Comparison of ENCODE assay signal across 12 mouse cellular contexts in the genomic region with DNA sequence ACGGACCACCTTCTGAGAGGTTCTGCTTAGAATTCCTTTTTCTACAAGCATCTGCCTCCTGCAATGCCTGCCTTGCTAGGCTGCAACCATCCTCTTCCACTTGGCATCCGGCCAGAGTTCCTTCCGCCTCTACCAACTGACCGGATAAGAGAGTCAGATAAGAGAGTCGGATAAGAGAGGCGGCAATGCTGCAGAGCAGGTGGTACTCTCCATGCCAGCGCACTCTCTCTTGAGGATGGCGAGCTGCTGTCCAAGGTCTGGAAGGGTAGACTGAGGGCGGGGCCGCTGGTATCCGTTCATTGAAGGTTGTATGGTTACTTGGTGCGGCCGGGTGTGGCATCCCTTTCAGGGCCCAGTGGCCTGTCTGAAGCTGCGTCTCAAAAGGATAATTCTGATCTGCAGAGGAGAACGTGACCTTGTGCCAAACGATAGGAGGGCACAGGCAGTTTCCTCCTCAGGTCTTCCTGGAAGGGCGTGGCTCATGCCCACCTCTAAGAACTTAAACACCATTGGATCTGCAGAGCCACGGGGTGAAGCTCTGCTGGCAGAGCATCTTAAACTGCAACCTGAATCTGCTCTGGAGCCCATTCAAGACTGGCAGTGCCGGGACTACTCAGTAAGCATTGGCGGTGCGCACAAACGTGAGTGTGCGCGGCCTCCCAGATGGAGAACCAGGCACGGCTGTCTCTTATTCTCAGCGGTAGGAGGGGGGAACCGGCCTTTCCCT. TPM values are rescaled to one million over a fixed set of nuclear protein-coding genes. Genes with fewer than 3 reads are reported as not detected.
DNase-seq lines count a peak whose midpoint lies in the region; ATAC-seq and TF ChIP-seq lines count a peak whose summit lies in the region.
"Had no signal": no experiment of that assay in that cellular context is flagged by ENCODE, and none has a peak within 500 bp of the region (broad histone marks: within the 10 kb centered on the region; RNA-seq: fewer than 3 reads in every experiment).

No protein-coding gene starts in this region.

- peaks cover 14% of the 10 kb centered on the region for H3K4me1 ChIP-seq in cerebellum, adult 2 months (ENCODE audit: control insufficient read depth, insufficient read depth, low read length)
- H3K4me1 ChIP-seq in intestine, embryonic 15.5 days (replicated peaks), result no peaks in the 10 kb centered on the region
- no peaks in the 10 kb centered on the region for H3K4me1 ChIP-seq in kidney, embryonic 14.5 days (ENCODE audit: control insufficient read depth, insufficient read depth, low read length)
- H3K4me1 ChIP-seq: embryonic facial prominence, embryonic 12.5 days had no signal

- 27% methylated on average over 27 of the region's 27 CpGs for WGBS in cerebellum, adult 2 months
- WGBS in intestine, embryonic 15.5 days, result 44% methylated on average over 27 of the region's 27 CpGs
- 51% methylated on average over 27 of the region's 27 CpGs for WGBS in kidney, embryonic 14.5 days

- no peak overlapping the region for H3K4me2 ChIP-seq in intestine, embryonic 15.5 days (replicated peaks)
- no peak overlapping the region for H3K4me2 ChIP-seq in kidney, embryonic 14.5 days (replicated peaks; ENCODE audit: low read depth, low read length)
- H3K4me2 ChIP-seq: embryonic facial prominence, embryonic 12.5 days; liver, embryonic 12.5 days had no signal

- no peak overlapping the region for H3K9ac ChIP-seq in intestine, embryonic 15.5 days
- no peak overlapping the region for H3K9ac ChIP-seq in kidney, embryonic 14.5 days (ENCODE audit: low read depth, low read length)
- H3K9ac ChIP-seq: embryonic facial prominence, embryonic 12.5 days; liver, embryonic 12.5 days had no signal

- H3K9me3 ChIP-seq in intestine, embryonic 15.5 days, result no peaks in the 10 kb centered on the region
- no peaks in the 10 kb centered on the region for H3K9me3 ChIP-seq in kidney, embryonic 14.5 days (ENCODE audit: control insufficient read depth, low read length)
- H3K9me3 ChIP-seq: embryonic facial prominence, embryonic 12.5 days; G1E; liver, embryonic 12.5 days had no signal

- H3K27ac ChIP-seq in cerebellum, adult 2 months (ENCODE audit: insufficient read depth, low read length), result peak overlapping the region; percentile 66
- H3K27ac ChIP-seq in intestine, embryonic 15.5 days, result no peak overlapping the region
- H3K27ac ChIP-seq in kidney, embryonic 14.5 days (ENCODE audit: low read depth, low read length), result no peak overlapping the region
- H3K27ac ChIP-seq: embryonic facial prominence, embryonic 12.5 days; liver, embryonic 12.5 days had no signal

- TF ChIP-seq CTCF in cerebellum, adult 2 months (IDR thresholded peaks at IDR 0.05; ENCODE audit: borderline replicate concordance, insufficient read depth, low read depth, low read length), result no peak

- peak; percentile 75 for ATAC-seq in intestine, embryonic 15.5 days
- ATAC-seq in kidney, embryonic 14.5 days (ENCODE audit: low FRiP score, low TSS enrichment), result no peak
- ATAC-seq: liver, embryonic 12.5 days had no signal

- no peaks in the 10 kb centered on the region for H3K27me3 ChIP-seq in cerebellum, adult 2 months (ENCODE audit: control insufficient read depth, insufficient read depth, low read length)
- peaks cover 20% of the 10 kb centered on the region for H3K27me3 ChIP-seq in intestine, embryonic 15.5 days (replicated peaks)
- H3K27me3 ChIP-seq in kidney, embryonic 14.5 days (ENCODE audit: control insufficient read depth, insufficient read depth, low read length), result peaks cover 6% of the 10 kb centered on the region; the same call in 1 of the 2 replicates

- intact Hi-C loops in gastrocnemius, postnatal 14 days (cut with DNase I; ENCODE audit: low total_unique reads), result no loop called here

- TF ChIP-seq POLR2A in cerebellum, adult 2 months (IDR thresholded peaks at IDR 0.05; ENCODE audit: borderline replicate concordance, insufficient read depth, low read length), result 0 out of 2 replicates have a peak, but pooled peaks have one; percentile 32

- DNase-seq in gastrocnemius, adult 8-10 months (ENCODE audit: low spot score in 2 of 2), result peak; percentile 32 to 60
- no peak for DNase-seq in gastrocnemius, postnatal 14 days
- peak; percentile 86 for DNase-seq in 416B (ENCODE audit: low read depth)
- peak; percentile 56 to 58 for DNase-seq in cerebellum, adult 2 months
- DNase-seq in c-Kit-positive CD71-positive TER-119-positive erythroid progenitor cells, embryonic 14.5 days (ENCODE audit: low spot score), result no peak
- no peak for DNase-seq in retina, postnatal 1 day
- DNase-seq: kidney, adult 8-10 months had no signal

- no peaks in the 10 kb centered on the region for H3K36me3 ChIP-seq in intestine, embryonic 15.5 days
- H3K36me3 ChIP-seq in kidney, embryonic 14.5 days (ENCODE audit: control insufficient read depth, insufficient read depth, low read length), result no peaks in the 10 kb centered on the region
- H3K36me3 ChIP-seq: embryonic facial prominence, embryonic 12.5 days; liver, embryonic 12.5 days had no signal

- H3K4me3 ChIP-seq in cerebellum, adult 2 months (replicated peaks; ENCODE audit: insufficient read depth, low read depth, low read length), result peak overlapping the region; percentile 59
- no peak overlapping the region for H3K4me3 ChIP-seq in intestine, embryonic 15.5 days (replicated peaks)
- no peak overlapping the region for H3K4me3 ChIP-seq in kidney, embryonic 14.5 days (ENCODE audit: low read length)
- H3K4me3 ChIP-seq: embryonic facial prominence, embryonic 12.5 days; liver, embryonic 12.5 days had no signal

RNA-seq across cellular contexts. Expression of a gene that starts 13.7 kb away (rescaled TPM):
- 10 to 100 TPM; 70.3 to 75.0 (median 73.9) TPM for total RNA-seq in gastrocnemius, adult 8-10 months (2022)
- 10 to 100 TPM; 46.2 to 63.3 TPM for total RNA-seq in gastrocnemius, postnatal 14 days (2021)
- 20.2 and 21.5 TPM in 2 replicates for polyA plus RNA-seq in cerebellum, adult 2 months (2012; rRNA removed)
- polyA plus RNA-seq in intestine, embryonic 15.5 days (2015; fragmentation: Nextera tagmentation; extraction: Ambion mirVana), result 10.4 and 10.8 TPM in 2 replicates
- 5.0 and 9.3 TPM in 2 replicates for polyA plus RNA-seq in kidney, embryonic 14.5 days (2014; fragmentation: Nextera tagmentation; extraction: Ambion mirVana)

RNA-seq across cellular contexts. Expression of a gene that starts 20.4 kb away (rescaled TPM):
- total RNA-seq in gastrocnemius, adult 8-10 months (2022), result under 1 TPM in 1 of 4 experiments, not detected in 3; 0.13 TPM
- total RNA-seq in gastrocnemius, postnatal 14 days (2021), result under 1 TPM in 1 of 2 experiments, not detected in 1; 0.23 TPM
- polyA plus RNA-seq in cerebellum, adult 2 months (2012; rRNA removed), result 126 and 128 TPM in 2 replicates
- 5.9 and 6.1 TPM in 2 replicates for polyA plus RNA-seq in intestine, embryonic 15.5 days (2015; fragmentation: Nextera tagmentation; extraction: Ambion mirVana)
- polyA plus RNA-seq in kidney, embryonic 14.5 days (2014; fragmentation: Nextera tagmentation; extraction: Ambion mirVana), result 0.41 and 0.74 TPM in 2 replicates
- polyA plus RNA-seq: G1E had no signal

RNA-seq across cellular contexts. Expression of a gene that starts 33.4 kb away (rescaled TPM):
- total RNA-seq in gastrocnemius, adult 8-10 months (2022), result not detected
- total RNA-seq in gastrocnemius, postnatal 14 days (2021), result not detected
- polyA plus RNA-seq in cerebellum, adult 2 months (2012; rRNA removed), result not detected in 2 replicates
- 0.35 and 0.39 TPM in 2 replicates for polyA plus RNA-seq in intestine, embryonic 15.5 days (2015; fragmentation: Nextera tagmentation; extraction: Ambion mirVana)
- 26.3 and 29.5 TPM in 2 replicates for polyA plus RNA-seq in kidney, embryonic 14.5 days (2014; fragmentation: Nextera tagmentation; extraction: Ambion mirVana)
- total RNA-seq: G1E had no signal
- polyA plus RNA-seq: embryonic facial prominence, embryonic 12.5 days; G1E; liver, embryonic 12.5 days had no signal

RNA-seq across cellular contexts. Expression of a gene that starts 34.2 kb away (rescaled TPM):
- 10 to 100 TPM; 30.7 to 34.5 (median 32.9) TPM for total RNA-seq in gastrocnemius, adult 8-10 months (2022)
- total RNA-seq in gastrocnemius, postnatal 14 days (2021), result 10 to 100 TPM; 25.9 to 29.5 TPM
- polyA plus RNA-seq in cerebellum, adult 2 months (2012; rRNA removed), result 37.7 and 39.4 TPM in 2 replicates
- 83.2 and 87.4 TPM in 2 replicates for polyA plus RNA-seq in intestine, embryonic 15.5 days (2015; fragmentation: Nextera tagmentation; extraction: Ambion mirVana)
- polyA plus RNA-seq in kidney, embryonic 14.5 days (2014; fragmentation: Nextera tagmentation; extraction: Ambion mirVana), result 74.4 and 93.3 TPM in 2 replicates

RNA-seq across cellular contexts. Expression of a gene that starts 47.9 kb away (rescaled TPM):
- total RNA-seq in gastrocnemius, adult 8-10 months (2022), result under 1 TPM in 1 of 4 experiments, not detected in 3; 0.11 TPM
- not detected for total RNA-seq in gastrocnemius, postnatal 14 days (2021)
- polyA plus RNA-seq in cerebellum, adult 2 months (2012; rRNA removed), result 0.02 and 0.03 TPM in 2 replicates
- polyA plus RNA-seq in intestine, embryonic 15.5 days (2015; fragmentation: Nextera tagmentation; extraction: Ambion mirVana), result 85.1 and 85.9 TPM in 2 replicates
- polyA plus RNA-seq in kidney, embryonic 14.5 days (2014; fragmentation: Nextera tagmentation; extraction: Ambion mirVana), result 6.0 and 10.7 TPM in 2 replicates
- polyA plus RNA-seq: embryonic facial prominence, embryonic 12.5 days had no signal

Comparison
In these comparisons a context has a peak if more than half of its experiments do, and no peak if none do; other contexts are left out.
1. DNase-seq: peak in gastrocnemius, adult 8-10 months (2 of 2), 416B (single experiment) and cerebellum, adult 2 months (2 of 2); none in gastrocnemius, postnatal 14 days (single experiment), c-Kit-positive CD71-positive TER-119-positive erythroid progenitor cells, embryonic 14.5 days (single experiment) and retina, postnatal 1 day (single experiment).
2. RNA of a gene that starts 20.4 kb away (polyA plus RNA-seq): 126 to 128 TPM in cerebellum, adult 2 months; 5.9 to 6.1 TPM in intestine, embryonic 15.5 days and 0.41 to 0.74 TPM in kidney, embryonic 14.5 days; every median in the first group is over 10 times any median in the second.
3. RNA of a gene that starts 33.4 kb away (polyA plus RNA-seq): 26.3 to 29.5 TPM in kidney, embryonic 14.5 days; 0.35 to 0.39 TPM in intestine, embryonic 15.5 days and not detected in cerebellum, adult 2 months; every median in the first group is over 10 times any median in the second.